Mouse (Mus musculus) mouse trophoblast stem cell (cell line): ENCODE results near the gene Heatr4.

Source experiments
- in situ Hi-C, 2 experiments: fragments of 300-500 bp; cut with MseI, MboI; formaldehyde crosslinking; loops; 2 replicates in 1 of 2; 3 replicates in 1 of 2; pipeline ENCODE4 v1.15.1; 2025

The Heatr4 gene

DNA sequence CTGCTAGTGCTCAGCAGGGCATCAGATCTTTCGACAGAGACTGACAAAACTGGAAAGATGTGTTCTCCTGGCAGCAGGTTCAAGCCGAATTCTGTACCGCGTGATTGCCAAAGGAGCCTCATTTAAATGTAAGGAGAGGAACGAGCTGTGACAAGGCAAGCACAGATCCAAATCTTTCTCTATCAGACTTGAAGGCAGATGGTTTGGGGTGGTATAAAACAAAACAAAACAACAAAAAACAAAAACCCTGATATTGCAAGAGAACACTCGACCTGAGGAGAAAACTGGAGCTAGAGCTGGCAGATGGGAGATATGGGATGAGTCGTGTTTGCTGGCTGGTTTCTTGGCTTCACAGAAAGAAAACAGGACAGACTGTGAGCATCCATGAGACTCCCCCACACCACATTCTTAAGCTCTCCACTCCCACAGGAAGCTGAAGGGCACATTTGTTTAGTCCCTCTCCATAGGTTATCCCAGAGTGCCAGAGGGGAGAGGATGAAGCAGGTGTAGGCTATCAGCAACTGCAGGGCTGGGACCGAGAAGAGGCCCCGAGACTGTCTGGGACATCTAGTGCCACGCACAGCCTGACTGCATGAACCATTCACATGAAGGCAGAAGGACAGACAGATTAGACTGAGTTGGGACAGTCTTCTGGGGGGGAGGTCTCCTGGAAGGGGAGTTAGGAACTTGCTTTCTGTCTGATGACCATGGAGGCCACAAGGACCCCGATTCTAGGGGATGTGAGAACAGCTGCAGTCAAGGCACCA is 13.9 kb upstream of the Heatr4 start:
- in situ Hi-C loops: no loop called here

DNA sequence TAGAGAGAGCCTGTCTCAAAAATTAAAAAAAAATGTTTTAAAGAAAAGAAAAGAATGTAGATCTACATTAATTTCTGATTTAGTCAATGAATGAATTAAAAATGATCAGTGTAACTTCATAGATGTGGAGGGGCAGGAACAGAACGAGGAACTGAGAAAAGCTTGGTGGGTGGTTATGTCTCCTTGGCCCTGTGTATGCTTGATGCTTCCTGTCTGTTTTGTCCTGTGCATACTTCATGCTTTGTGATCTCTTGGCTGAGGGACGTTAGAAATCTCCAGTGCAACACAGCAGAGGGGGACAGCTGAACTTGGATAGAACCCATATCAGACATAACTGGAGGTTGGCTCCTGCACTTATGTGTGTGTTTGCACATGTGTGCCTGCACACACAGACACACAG is 12.6 kb upstream of the Heatr4 start:
- in situ Hi-C loops: no loop called here

DNA sequence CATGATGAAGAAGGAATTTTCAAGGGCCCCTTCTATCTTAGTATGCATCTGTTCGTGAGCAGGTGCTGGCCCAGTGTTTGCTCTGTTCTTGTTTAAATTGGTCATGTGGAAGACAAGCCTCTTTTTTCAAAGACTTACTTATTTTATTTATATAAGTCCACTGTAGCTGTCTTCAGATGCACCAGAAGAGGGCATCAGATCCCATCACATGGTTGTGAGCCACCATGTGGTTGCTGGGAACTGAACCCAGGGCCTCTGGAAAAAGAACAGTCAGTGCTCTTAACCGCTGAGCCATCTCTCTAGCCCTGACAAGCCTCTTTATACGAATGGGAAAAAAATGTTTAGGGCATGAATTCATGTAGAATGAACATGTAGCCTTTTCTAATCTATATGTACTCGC is 4.7 kb upstream of the Heatr4 start:
- in situ Hi-C loops: no loop called here

DNA sequence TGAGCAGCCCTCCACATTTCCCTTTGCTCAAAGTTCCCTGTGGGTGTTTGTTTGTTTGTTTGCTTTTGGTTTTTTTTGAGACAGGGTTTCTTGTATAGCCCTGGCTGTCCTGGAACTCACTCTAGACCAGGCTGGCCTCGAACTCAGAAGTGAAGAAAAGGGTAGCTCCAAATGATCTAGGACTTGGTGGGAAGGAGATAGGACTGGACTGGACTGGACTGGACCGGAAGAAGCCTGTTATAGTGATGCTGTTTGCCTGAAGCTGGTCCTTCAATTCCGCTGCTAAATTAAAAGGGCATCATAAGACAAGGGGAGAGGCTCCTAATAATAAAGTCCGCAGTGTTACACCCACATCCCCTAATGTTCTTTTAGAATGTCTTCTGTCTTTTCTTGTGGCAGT is 3.8 kb upstream of the Heatr4 start:
- in situ Hi-C loops: no loop called here

DNA sequence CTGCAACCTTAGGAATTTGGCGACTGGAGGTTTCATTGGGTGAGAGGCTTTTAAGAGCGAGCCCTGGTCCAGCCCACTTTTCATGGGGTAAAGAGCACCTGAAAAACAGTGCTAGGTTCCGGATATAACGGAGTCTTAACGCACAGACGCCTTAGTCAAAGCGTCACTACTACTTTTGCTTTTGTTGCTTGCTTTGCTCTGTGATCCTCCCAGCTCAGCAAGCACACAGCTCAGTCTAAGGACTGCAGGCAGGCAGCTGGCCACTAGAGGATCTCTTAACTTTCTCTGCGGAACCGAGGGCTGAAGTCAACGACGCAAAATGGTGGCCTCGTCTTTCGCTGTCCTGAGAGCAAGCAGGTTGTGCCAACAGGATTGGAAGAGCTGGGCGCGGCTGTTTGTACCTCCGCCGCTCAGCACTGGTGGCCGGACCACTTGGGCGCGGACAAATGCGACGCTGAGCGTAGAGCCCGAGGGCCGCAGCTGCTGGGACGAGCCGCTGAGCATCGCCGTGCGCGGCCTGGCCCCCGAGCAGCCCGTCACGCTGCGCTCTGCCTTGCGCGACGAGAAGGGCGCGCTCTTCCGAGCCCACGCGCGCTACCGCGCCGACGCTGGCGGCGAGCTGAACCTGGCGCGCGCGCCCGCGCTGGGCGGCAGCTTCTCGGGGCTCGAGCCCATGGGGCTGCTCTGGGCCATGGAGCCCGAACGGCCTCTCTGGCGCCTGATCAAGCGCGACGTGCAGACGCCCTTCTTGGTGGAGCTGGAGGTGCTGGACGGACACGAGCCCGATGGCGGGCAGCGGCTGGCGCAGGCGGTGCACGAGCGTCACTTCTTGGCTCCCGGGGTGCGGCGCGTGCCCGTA is 3.2 kb upstream of the Heatr4 start, which contains the start of gene Acot2:
TSS of gene Acot2 (plus strand) at position 279 of the 859 bp plus-strand sequence.
- in situ Hi-C loops: no loop called here

DNA sequence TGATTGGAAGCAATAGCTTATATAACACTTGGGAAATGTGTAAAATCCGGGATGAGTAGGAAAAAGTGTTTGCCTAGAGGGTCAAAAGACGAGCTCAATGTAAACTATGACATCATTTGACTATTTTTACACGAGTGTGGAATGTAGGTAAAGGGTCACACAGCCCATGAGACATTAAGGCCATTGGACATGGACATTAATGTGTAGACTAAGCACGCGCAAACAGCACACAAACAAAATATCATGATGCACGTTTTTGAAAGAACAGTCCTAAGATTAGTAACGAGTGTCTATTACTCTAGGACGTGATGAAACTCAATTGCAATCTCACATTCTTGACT is 2.6 kb upstream of the Heatr4 start:
- in situ Hi-C loops: no loop called here

DNA sequence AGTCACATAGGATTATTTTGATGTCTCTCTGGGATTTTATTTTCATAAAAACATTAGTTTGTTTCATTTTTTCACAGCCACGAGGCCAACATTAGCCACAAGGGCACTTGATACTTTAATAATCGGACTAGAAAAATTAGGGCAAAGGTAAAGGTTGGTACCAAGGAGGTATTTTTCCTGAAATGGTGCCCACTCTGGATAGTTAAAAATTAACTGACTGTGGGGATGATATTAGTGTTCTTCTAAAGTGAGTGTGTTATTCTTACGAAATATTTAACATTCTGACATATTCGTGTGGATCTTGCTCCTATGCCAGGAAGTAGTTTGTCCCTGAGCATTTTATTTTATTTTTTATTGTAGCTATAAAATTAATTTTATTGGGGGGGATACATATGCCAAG is 3.0 kb downstream of the Heatr4 start:
- in situ Hi-C loops: no loop called here

DNA sequence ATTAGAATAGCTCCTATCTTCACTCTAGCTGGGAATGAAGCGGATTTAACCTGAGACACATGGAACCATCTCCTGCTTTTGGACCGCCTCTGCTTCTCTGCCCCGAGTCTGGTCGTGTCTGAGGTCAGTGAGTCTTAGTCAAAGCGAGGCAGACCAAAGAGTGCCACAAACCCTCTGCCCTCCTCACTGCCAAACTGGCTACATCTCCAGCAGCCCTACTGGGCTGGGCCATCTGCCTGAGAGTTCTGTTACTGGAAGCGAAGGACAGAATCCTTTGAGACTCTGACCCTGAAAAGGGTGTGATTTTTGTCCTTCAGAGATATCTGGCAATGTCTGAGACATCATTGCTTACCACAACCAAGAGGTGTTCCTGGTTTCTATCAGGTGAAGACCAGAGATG is 5.8 kb downstream of the Heatr4 start:
- in situ Hi-C loops: no loop called here

DNA sequence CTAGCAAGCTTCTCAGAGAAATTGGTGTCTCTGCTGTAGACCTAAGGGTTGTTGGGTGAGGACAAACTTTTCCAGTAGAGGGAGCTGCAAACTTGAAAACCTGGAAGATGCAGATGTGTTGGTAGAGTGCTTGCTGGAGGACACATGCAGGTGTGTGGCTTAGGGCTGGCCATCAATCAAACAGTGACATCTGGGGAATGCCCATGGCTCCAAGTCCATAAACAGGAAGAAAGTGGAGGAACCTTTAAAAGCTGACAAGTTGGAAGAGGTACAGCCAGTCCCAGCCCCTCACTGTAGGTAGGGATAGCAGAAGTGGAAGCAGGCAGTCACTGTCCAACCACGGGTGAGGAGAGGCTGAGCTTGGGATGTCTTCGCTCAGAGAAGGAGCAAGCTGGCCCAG is 12.5 kb downstream of the Heatr4 start:
- in situ Hi-C loops: loop anchor here in 1 of 2 experiments (5.0 kb wide), 1 partner anchor 90 kb away; no protein-coding TSS in a partner anchor

DNA sequence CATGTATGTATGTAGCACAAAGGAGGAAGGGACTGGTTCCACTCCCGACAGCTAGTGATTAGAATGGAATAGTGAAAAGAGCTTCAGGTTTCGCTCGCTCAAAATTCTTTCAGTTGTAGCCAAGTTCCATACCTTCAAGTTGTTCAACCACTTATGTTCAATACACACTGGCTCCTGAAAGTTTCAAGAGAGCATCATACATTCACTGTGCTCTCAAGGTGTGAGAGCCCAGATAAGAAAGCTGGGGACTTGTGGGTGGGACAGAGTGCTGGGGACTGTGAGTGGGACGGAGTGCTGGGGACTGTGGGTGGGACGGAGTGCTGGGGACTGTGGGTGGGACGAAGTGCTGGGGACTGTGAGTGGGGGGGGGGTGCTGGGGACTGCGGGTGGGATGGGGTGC is 19.4 kb downstream of the Heatr4 start:
- in situ Hi-C loops: no loop called here

DNA sequence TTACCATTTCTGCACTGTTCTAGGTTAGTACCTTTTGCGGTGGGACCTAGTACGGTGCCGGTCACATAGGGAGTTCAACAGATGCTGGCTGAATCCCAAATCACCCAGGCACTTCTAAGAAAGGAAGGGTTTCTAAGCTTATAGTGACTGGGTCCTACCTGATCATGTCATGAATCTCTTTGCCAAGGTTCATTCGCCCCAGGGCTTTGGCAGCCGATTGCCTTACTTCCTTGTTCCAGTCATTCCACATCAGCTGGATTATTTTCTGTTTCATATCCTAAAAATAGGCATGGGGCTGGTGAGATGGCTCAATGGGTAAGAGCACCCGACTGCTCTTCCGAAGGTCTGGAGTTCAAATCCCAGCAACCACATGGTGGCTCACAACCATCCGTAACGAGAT is 26.4 kb downstream of the Heatr4 start:
- in situ Hi-C loops: no loop called here

DNA sequence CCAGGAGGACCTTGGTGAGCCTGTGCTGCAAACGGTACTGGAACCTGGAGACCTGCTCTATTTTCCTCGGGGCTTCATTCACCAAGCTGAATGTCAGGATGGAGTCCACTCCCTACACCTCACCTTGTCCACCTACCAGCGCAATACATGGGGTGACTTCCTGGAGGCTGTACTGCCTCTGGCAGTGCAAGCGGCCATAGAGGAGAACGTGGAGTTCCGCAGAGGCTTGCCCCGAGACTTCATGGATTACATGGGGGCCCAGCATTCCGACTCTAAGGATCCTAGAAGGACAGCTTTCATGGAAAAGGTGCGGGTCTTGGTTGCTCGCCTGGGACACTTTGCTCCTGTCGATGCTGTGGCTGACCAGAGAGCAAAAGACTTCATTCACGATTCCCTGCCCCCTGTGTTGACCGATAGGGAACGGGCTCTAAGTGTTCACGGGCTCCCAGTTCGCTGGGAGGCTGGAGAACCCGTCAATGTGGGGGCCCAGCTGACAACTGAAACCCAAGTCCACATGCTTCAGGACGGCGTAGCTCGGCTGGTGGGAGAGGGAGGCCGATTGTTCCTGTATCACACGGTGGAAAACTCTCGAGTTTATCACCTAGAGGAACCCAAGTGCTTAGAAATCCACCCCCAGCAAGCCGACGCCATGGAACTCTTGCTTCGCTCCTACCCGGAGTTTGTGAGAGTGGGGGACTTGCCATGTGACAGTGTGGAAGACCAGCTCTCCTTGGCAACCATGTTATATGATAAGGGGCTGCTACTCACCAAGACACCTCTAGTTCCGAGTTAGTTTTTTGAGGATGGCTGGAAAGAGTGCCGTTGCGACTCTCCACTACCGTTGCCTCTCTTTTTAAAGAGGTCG is 32.7 kb downstream of the Heatr4 start:
- in situ Hi-C loops: no loop called here

DNA sequence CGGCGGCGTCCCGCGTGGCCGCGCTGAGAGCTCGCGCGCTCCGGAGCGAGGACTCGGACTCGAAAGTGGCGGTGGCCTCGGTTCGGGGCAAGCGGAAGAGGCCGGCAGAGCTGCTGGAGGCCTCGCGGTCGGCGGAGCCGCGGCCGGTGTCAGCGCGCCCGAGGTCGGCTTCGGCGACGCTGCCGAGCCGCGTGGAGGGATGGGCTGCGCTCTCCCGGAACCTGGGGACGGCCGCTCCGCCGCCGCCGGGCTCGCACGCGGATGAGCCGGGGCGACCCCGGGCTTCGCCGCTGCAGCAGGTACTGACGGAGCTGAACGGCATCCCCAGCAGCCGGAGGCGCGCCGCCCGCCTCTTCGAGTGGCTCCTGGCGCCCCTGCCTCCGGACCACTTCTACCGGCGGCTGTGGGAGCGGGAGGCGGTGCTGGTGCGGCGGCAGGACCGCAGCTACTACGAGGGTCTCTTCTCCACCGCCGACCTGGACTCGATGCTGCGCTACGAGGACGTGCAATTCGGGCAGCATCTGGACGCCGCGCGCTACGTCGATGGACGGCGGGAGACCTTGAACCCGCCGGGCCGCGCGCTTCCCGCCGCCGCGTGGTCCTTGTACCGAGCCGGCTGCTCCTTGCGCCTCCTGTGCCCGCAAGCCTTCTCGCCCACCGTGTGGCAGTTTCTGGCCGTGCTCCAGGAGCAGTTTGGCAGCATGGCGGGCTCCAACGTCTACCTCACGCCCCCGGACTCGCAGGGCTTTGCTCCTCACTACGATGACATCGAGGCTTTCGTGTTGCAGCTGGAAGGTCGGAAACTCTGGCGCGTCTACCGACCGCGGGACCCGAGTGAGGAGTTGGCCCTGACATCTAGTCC is 33.6 kb downstream of the Heatr4 start:
- in situ Hi-C loops: no loop called here

DNA sequence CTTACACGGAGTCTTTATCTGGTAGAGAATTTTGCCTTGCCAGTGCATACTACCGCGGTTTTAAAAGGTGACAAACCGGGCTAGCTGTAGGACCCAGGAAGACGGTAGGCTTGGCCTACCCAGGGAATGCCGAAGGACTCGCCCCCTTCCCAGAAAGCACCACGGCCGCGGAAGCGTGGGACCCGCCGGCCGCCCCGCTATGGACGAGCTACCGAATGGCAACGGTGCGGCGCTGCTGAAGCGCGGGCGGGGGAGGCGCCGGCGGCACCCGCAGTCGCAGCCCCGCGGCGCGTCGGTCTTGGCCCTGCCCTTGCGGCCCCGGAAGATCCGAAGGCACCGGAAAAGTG is 34.2 kb downstream of the Heatr4 start, which contains the start of gene Riox1:
TSS of gene Riox1 (plus strand) at position 116 of the 347 bp plus-strand sequence.
- in situ Hi-C loops: no loop called here

DNA sequence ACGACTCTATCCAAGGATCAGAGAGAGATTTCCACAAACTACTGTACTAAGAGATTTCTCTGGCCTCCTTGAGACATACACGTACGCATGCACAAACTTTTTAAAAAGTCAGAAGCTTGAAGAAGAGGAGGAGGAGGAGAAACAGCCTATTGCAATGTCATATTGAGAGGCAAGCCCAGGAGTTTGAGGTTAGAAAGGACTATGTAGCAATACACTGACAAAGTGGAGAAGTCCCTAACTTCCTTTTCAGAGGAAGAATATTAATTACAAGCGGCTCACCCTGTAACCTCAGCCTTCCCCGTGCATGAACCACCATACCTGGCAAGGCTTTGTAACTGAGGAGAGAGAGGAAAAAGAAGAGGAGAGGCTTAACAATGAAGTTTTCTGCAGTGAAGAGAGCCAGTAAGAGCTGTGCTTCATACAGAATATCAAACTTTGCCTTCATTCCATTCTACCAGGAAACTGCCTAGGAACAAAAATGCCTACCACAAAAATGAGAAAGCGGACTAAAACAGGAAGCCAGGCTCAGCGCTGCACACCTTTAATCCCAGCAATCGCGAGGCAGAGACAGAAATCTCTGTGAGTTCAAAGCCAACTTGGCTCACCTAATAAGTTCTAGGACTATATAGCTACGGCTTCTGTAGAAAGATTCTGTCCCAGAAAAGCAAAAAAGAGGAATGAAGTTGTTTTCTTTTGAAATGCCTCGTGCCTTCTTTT is 34.7 kb downstream of the Heatr4 start:
- in situ Hi-C loops: no loop called here

DNA sequence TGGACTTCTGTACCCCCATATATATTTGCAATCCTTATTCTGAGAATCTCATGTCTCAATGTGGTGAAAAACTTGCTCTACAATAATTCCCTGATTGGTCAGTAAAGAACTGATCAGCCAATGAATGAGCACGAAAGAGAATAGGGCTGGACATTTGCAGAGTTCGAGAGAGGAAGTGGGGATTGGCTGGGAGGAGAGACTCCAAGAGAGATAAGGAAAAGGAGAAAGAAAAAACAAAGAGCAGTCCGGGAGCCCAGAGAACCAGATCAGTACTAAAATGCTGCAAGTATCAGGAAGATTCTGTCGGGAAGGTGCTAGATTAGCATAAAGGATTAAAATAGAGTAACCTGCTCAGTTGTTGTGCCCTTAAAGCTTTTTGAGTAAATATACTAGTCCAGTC is 35.6 kb downstream of the Heatr4 start:
- in situ Hi-C loops: no loop called here

DNA sequence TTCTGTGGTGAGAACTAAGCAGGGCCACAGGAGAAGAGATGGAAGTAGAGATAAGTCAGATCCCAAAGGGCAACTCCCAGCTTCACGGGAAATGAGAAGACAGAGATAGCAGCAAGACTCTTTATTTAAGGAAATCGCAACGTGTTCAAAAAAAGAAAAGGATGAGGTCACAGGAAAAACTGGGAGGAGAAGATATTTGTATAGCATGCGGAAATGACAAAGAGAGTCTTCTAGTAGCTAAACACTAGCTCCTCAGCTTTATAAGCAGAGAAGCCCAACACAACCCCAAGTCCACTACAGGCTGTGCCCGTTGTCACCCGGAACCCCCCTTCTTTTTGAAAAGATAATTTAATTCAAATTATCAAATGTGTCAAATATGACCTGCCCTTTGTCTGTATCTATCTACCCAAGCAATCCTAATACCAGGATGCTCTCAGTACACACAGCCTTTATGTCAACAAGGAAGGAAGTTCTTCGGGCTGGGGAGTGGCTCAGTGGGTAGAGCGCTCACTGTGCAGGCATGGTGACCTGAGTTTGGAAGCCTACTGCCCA is 37.3 kb downstream of the Heatr4 start:
- in situ Hi-C loops: no loop called here

DNA sequence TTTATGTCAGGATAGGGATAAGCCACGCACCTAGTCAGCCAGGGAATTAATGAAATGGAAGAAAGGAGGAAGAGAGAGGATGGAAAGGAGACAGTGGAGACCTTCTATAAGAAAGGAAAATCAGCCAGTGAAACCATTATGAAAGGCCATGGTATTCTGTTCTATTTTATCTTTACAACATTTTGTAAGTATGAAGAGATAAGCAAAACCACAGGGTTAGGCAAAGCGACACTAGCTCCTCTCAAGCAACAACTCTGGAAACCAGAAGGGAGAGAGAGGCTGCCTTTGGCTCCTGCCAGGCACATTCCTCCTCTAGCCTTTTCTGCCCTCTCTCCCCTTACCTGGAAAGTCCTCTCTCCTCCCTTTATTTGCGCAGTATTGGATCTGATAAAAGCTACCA is 42.7 kb downstream of the Heatr4 start:
- in situ Hi-C loops: no loop called here

DNA sequence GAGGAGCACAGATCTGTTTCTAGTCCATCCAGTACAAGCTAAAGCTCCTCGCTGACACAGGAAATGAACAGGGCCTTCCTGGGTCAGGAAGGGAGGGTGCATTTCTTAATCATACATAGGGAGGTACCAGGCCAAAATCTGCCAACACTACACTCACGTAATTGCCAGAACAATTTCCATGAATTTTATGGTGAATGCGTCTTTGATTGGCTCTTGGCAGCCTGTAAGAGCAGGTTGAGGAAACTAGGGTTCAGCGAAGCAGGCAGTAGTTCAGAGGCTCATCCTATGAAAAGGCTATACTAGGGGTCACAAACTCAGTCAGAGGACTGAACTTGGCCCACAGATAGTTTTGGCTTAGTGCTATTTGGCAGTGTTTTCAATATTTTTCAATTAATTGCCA is 44.6 kb downstream of the Heatr4 start:
- in situ Hi-C loops: no loop called here

DNA sequence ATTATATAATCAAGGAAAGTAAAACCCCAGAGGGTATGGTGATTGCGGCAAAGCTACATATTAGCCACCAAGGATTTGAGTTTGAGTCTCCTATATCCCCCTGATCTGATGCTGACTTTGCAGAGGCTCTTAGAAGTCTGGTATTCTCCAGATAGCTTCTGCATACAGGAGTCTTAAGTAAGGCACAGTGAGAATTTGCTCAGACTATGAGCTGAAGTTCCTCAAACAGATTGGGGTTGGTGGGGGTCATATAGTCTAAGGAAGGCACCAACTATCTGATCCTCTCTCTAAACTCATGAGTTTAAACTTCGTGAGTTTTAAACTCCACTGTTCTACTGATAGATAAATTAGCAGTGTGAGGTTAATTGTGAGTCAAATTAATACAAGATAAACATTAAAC is 45.3 kb downstream of the Heatr4 start:
- in situ Hi-C loops: no loop called here
